Mouse (Mus musculus) midbrain, embryonic 16.5 days (tissue): ENCODE data around the gene Arv1. TPM values are rescaled to one million over a fixed set of nuclear protein-coding genes. Genes with fewer than 3 reads are reported as not detected.

Source experiments
- ATAC-seq: fragments of 200-750 bp; cut with Nextera tagmentation; 2 replicates; pipeline ENCODE4 v1.8.0; 2017; ENCODE audit warnings: moderate TSS enrichment
- H3K27ac ChIP-seq: fragments of 300-500 bp; sonication (generic); 2 replicates; pipeline ENCODE4 v1.5.1; 2014; ENCODE audit warnings: mild to moderate bottlenecking, low read length, mixed read lengths
- H3K27me3 ChIP-seq: fragments of 300-500 bp; sonication (generic); 2 replicates; pipeline ENCODE4 v1.6.1; 2014; ENCODE audit warnings: low read depth, low read length, mixed read lengths; ENCODE audit not compliant: control insufficient read depth, insufficient read depth
- H3K36me3 ChIP-seq: fragments of 300-500 bp; sonication (generic); 2 replicates; pipeline ENCODE4 v1.6.1; 2014; ENCODE audit warnings: mild to moderate bottlenecking, low read length, moderate library complexity, mixed read lengths; ENCODE audit not compliant: control insufficient read depth, insufficient read depth
- H3K4me1 ChIP-seq: fragments of 300-500 bp; sonication (generic); 2 replicates; pipeline ENCODE4 v1.6.1; 2014; ENCODE audit warnings: mild to moderate bottlenecking, low read length, mixed read lengths; ENCODE audit not compliant: control insufficient read depth, insufficient read depth
- H3K4me2 ChIP-seq: fragments of 300-500 bp; sonication (generic); 2 replicates; pipeline ENCODE4 v1.6.1; 2014; ENCODE audit warnings: mild to moderate bottlenecking, low read length, mixed read lengths
- H3K4me3 ChIP-seq: fragments of 300-500 bp; sonication (generic); 2 replicates; pipeline ENCODE4 v1.5.1; 2014; ENCODE audit warnings: low read depth, mild to moderate bottlenecking, low read length, moderate library complexity, mixed read lengths
- H3K9ac ChIP-seq: fragments of 300-500 bp; sonication (generic); 2 replicates; pipeline ENCODE4 v1.6.1; 2014; ENCODE audit warnings: low read depth, low read length, mixed read lengths
- H3K9me3 ChIP-seq: fragments of 300-500 bp; sonication (generic); replicated peaks from 2 replicates; pipeline ENCODE4 v1.6.1; 2014; ENCODE audit warnings: mild to moderate bottlenecking, low read length, mixed read lengths; ENCODE audit not compliant: control insufficient read depth, poor library complexity, severe bottlenecking
- WGBS: fragments of 180-500 bp; shearing (Covaris S2); extraction: QIAGEN DNeasy Blood & Tissue Kit; methylation state at CpG from one replicate; pipeline ENCODE4 v1.1.7; 2014; 5-methylcytosine and 5-hydroxymethylcytosine counted together
- polyA plus RNA-seq: library from polyadenylated mRNA; unstranded; fragments of >200 nt; fragmentation: Nextera tagmentation; extraction: Ambion mirVana; gene quantifications from 2 replicates; pipeline ENCODE4 v1.2.1, GENCODE M21; 2015

The Arv1 gene
- polyA plus RNA-seq, 1 experiment from 2014 or later: 34.8 TPM

- 0% methylated on average over 24 of the region's 31 CpGs for WGBS
- Histone ChIP-seq H3K4me3 (peak overlapping the region; percentile 45), H3K4me1 (peaks cover 7% of the 10 kb centered on the region; the same call in 1 of the 2 replicates), H3K27me3 (peaks cover 30% of the 10 kb centered on the region), H3K9me3 (no peaks in the 10 kb centered on the region), H3K36me3 (no peaks in the 10 kb centered on the region), H3K27ac (no peak overlapping the region), H3K4me2 (peak overlapping the region; percentile 69), H3K9ac (peak overlapping the region; percentile 39)
- ATAC-seq: no peak
Measured at GRCm38 (mm10) chr8:124751191-124751590, 29.3 kb downstream of the Arv1 start.

- Histone ChIP-seq H3K27me3 (peaks cover 30% of the 10 kb centered on the region), H3K36me3 (no peaks in the 10 kb centered on the region), H3K4me1 (peaks cover 7% of the 10 kb centered on the region; the same call in 1 of the 2 replicates), H3K9ac (peak within 1 kb of the TSS; percentile 39), H3K27ac (no peak within 1 kb of the TSS), H3K9me3 (no peaks in the 10 kb centered on the region), H3K4me2 (peak within 1 kb of the TSS; percentile 69), H3K4me3 (peak within 1 kb of the TSS; percentile 45)
- ATAC-seq: peak; percentile 39; the same call in 1 of the 2 replicates
- under 1% methylated on average over 38 of the region's 41 CpGs for WGBS
Measured at GRCm38 (mm10) chr8:124751709-124752173, 29.8 kb downstream of the Arv1 start, which contains the start of gene Fam89a. TSS of gene Fam89a (minus strand) at chr8:124751832.

- ATAC-seq: no peak
- Histone ChIP-seq H3K4me1 (peaks cover 7% of the 10 kb centered on the region; the same call in 1 of the 2 replicates), H3K4me3 (no peak overlapping the region), H3K9ac (no peak overlapping the region), H3K36me3 (no peaks in the 10 kb centered on the region), H3K9me3 (no peaks in the 10 kb centered on the region), H3K27me3 (peaks cover 30% of the 10 kb centered on the region), H3K4me2 (no peak overlapping the region; the same call in 1 of the 2 replicates), H3K27ac (no peak overlapping the region)
- 31% methylated on average over 21 of the region's 21 CpGs for WGBS
Measured at GRCm38 (mm10) chr8:124752325-124752862, 30.5 kb downstream of the Arv1 start.

DNA sequence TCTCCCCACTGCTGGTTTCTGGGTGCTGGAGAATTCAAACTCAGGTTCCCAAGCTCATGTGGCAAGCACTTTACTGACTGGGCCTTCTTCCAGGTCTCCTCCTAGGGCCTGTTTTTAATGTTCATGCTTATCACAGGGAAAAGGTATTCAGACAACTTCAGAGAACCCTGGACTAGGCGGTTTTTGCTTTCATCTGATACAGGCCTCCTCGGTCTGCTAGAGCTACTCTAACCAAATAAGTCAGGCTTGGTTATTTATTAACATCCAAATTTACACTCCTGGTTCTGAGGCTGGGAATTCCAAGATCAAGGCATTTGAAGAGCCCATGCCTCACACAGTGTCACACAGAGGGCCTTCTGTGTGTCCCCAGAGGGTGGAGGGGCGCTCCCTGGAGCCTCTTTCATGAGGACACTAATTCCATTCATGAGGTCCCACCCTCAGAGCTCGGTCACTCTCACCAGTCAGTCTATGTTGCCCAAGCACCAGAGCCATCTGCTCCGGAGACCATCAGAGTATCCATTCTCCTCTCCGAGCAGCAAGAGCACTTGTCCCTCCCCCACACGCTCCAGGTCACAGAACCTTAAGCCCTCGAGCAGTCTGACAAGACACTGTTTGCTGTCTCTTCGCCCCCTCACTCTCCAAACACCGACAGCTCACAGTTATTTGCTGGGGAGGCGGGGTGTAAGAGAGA, 32.3 kb downstream of the Arv1 start:
- 22% methylated on average over 11 of the region's 11 CpGs for WGBS
- peaks cover 30% of the 10 kb centered on the region for H3K27me3 ChIP-seq
- ATAC-seq: no peak

GRCm38 (mm10) chr8:124754792-124755190, 32.9 kb downstream of the Arv1 start:
- H3K4me2 ChIP-seq: no peak overlapping the region
- WGBS: 39% methylated on average over 4 of the region's 4 CpGs
- H3K36me3 ChIP-seq: no peaks in the 10 kb centered on the region
- peaks cover 27% of the 10 kb centered on the region for H3K27me3 ChIP-seq
- peaks cover 7% of the 10 kb centered on the region; the same call in 1 of the 2 replicates for H3K4me1 ChIP-seq
- no peak for ATAC-seq
- no peak overlapping the region for H3K27ac ChIP-seq
- no peak overlapping the region for H3K4me3 ChIP-seq
- H3K9me3 ChIP-seq: no peaks in the 10 kb centered on the region
- no peak overlapping the region for H3K9ac ChIP-seq

More for the DNA sequence above, 32.3 kb downstream of the Arv1 start:
- Histone ChIP-seq H3K27ac (no peak overlapping the region), H3K9me3 (no peaks in the 10 kb centered on the region), H3K4me3 (no peak overlapping the region), H3K36me3 (no peaks in the 10 kb centered on the region), H3K4me2 (no peak overlapping the region), H3K9ac (no peak overlapping the region), H3K4me1 (peaks cover 7% of the 10 kb centered on the region; the same call in 1 of the 2 replicates)

- H3K4me3 ChIP-seq: no peak overlapping the region
- H3K9ac ChIP-seq: no peak overlapping the region
- no peaks in the 10 kb centered on the region for H3K9me3 ChIP-seq
- H3K27ac ChIP-seq: no peak overlapping the region
- H3K4me1 ChIP-seq: peaks cover 7% of the 10 kb centered on the region; the same call in 1 of the 2 replicates
- no peaks in the 10 kb centered on the region for H3K36me3 ChIP-seq
- H3K27me3 ChIP-seq: peaks cover 20% of the 10 kb centered on the region
- ATAC-seq: no peak
- 88% methylated on average over 8 of the region's 8 CpGs for whole genome bisulfite sequencing
- no peak overlapping the region for H3K4me2 ChIP-seq
Measured at GRCm38 (mm10) chr8:124755481-124755880, 33.5 kb downstream of the Arv1 start.

DNA sequence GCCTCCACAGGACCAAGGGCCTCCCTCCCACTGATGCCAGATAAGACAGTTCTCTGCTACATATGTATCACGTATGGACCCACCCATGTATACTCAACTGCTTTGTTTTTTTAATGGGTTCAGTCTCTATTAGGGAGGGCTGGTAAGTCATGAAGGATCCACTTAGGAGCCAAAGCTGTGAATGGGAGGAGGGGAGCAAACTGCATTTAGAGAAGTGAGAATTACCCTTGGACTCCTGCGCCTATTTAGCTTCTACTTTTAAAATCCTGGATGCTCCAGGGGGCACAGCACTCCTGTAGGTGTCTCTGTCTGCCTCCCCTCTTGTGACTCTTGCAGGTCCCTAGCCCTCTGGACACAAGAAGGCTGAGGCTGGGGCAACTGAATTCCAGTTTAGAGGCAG, 34.2 kb downstream of the Arv1 start:
- ATAC-seq: no peak
- no peak overlapping the region for H3K27ac ChIP-seq
- 69% methylated on average over 2 of the region's 2 CpGs for WGBS
- peaks cover 18% of the 10 kb centered on the region for H3K27me3 ChIP-seq
- H3K4me2 ChIP-seq: no peak overlapping the region
- no peaks in the 10 kb centered on the region for H3K36me3 ChIP-seq
- H3K9ac ChIP-seq: no peak overlapping the region
- no peak overlapping the region for H3K4me3 ChIP-seq
- H3K9me3 ChIP-seq: no peaks in the 10 kb centered on the region
- H3K4me1 ChIP-seq: peaks cover 3% of the 10 kb centered on the region; the same call in 1 of the 2 replicates

GRCm38 (mm10) chr8:124756601-124757000, 34.7 kb downstream of the Arv1 start:
- H3K27ac ChIP-seq: no peak overlapping the region

DNA sequence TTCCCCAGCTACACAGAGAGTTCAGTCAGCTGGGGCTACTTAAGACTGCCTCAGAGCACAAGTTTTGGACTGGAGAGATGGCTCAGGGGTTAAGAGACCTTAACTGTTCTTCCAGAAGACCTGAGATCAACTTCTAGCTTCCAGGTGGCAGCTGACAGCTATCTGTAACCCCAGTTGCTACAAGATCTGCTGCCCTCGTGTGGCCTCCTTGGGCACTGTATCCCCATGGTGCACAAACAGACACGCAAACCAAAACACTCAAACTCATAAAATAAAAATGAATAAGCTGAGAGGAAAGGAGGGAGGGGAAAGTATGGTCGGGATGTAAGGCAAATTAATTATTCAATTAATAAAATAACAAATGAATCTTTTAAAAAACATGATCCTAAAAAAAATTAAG, 36.6 kb downstream of the Arv1 start:
- no peak overlapping the region for H3K27ac ChIP-seq
- no peak overlapping the region for H3K4me3 ChIP-seq
- no peaks in the 10 kb centered on the region for H3K36me3 ChIP-seq
- H3K9ac ChIP-seq: no peak overlapping the region
- 44% methylated on average over 3 of the region's 3 CpGs for WGBS
- no peak for ATAC-seq
- no peaks in the 10 kb centered on the region for H3K9me3 ChIP-seq
- H3K4me1 ChIP-seq: no peaks in the 10 kb centered on the region
- H3K27me3 ChIP-seq: no peaks in the 10 kb centered on the region
- no peak overlapping the region for H3K4me2 ChIP-seq

More at GRCm38 (mm10) chr8:124756601-124757000, 34.7 kb downstream of the Arv1 start:
- Histone ChIP-seq H3K4me3 (no peak overlapping the region), H3K4me1 (no peaks in the 10 kb centered on the region), H3K27me3 (peaks cover 13% of the 10 kb centered on the region), H3K9ac (no peak overlapping the region), H3K4me2 (no peak overlapping the region), H3K36me3 (no peaks in the 10 kb centered on the region), H3K9me3 (no peaks in the 10 kb centered on the region)
- 75% methylated on average over 5 of the region's 5 CpGs for WGBS
- ATAC-seq: no peak
